Mouse (Mus musculus) layer of hippocampus, adult 9-11 months (tissue): Measurements from ENCODE around the gene Rin3.

ENCODE experiments used
- DNase-seq: peaks from one replicate; pipeline ENCODE4 v3.0.0; 2022

Rin3 gene

GRCm38 (mm10) chr12:102425048-102425578, 142.3 kb downstream of the Rin3 start:
- no peak for DNase-seq

- no peak for DNase-seq
Observed at GRCm38 (mm10) chr12:102426285-102426684, 143.4 kb downstream of the Rin3 start.

DNA sequence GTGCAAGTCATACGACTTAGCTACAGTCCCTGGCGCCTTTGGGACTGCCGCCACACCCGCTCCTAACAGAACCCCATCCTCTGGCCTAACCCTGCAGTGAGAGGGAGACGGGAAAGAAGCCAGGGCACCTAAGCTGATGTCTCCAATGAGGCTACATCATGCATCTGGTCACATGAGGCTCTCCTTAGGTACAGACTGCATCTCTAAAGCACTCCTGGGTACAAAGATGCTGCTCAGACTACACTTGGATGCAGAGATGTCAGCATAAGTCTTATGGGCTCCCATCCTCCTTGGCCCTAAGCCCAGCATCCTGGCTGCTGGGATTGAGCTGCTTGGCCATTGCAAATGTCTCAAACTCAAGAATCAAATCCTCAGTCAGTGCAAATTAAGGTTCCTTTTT, 146.8 kb downstream of the Rin3 start:
- no peak for DNase-seq

DNA sequence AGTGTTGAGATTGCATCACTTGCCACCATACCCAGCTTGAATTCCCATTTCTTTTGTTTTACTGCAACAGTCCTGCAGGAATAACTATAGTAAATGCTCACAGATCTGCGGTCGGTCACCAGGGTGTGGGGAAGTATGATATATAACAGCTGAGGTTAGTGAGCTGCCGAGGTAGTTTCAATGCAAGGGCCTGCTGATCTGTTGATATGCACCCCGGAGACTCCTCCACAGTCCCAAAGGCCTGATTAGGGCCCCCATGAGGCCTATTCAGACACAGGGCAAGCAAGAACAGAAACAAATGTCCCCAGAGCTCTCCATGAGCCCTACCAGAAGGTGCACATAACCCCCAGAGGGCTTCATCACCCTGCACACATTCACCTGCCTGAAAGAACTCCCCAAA, 147.4 kb downstream of the Rin3 start:
- no peak for DNase-seq

DNA sequence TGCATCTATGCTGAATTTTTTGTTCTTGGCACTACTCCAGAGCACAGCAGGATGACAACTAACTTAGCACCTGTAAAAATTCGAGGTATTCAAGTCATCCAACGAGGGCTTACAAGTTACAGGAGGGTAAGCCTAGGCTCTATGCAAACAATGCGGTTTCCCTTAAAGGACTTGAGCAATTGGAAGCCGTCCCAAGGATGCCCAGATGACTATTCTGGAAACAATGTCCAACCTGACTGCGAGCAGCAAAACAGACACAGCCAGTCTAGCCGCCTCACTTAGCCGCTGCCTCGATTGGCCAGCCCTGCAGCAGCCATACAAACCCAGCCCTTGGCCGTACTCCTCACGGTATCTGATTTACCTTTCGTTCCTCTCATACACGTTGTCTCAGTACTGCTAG, 149.4 kb downstream of the Rin3 start:
- no peak for DNase-seq

DNA sequence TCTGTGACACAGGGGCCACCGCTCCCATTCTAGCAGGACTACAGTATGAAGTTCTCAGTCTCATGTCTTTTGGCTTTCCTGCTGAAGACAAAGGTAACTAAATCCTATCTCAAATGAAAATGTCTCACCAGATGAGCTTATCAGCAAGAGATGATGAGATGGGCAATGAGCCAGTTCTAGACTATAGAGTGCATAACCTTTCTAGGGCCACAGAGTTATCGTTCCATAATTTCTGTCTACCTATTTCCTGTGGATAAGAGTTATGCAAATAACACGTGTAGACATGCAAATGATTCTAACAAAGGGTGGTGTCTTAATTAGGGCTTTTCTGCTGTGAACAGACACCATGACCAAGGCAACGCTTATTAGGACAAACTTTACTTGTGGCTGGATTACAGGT, 151.3 kb downstream of the Rin3 start:
- no peak for DNase-seq

- no peak for DNase-seq
Observed at GRCm38 (mm10) chr12:102436939-102437526, 154.2 kb downstream of the Rin3 start.

DNA sequence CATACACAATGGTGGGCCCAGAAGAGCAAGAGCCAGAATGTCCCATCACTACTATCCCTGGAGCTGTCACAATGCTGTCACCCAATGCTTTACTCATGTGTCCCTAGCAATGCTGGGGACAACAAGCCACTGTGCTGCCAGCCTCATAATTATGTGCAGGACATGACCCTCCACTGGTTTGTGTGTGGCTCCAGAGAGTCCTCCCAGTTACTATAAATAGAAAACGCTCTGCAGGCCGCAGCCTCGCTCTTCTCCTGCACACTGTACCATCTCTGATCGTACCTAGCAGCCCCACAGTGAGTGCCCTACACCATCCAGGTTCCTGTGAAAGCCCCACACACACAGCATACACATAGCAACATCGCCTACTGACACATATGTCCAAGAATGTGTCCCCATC, 155.1 kb downstream of the Rin3 start:
- peak; percentile 63 for DNase-seq

DNA sequence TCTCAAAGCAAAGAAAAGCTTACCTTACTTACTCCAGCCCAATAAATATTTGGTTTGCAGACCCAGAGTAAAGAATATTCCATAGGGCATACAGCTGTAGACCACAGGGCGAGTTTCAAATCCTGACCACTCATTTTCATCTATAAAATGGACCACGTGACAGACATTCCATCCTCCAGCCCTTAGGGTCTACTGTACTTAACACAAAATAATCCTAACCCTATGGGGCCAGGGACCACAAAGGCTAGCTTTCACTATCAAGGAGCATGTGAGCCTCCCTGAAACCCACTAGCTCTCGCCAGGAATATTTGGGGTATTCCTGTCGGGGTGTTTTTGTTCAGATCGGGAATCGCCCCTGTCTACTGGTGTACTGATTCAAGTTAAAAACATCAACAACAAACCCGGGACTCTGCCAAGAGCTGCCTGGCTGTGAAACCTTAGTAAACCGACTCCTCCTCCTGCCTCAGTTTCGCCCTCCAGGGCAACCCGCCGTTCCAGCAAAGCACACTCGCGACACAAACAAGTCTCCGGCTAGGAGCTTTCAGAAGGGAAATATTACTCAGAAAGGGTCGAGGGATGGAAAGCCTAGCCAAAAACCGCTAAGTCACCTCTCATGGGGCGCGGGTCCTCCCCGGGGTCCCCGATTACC, 156.3 kb downstream of the Rin3 start:
- DNase-seq, result no peak

DNA sequence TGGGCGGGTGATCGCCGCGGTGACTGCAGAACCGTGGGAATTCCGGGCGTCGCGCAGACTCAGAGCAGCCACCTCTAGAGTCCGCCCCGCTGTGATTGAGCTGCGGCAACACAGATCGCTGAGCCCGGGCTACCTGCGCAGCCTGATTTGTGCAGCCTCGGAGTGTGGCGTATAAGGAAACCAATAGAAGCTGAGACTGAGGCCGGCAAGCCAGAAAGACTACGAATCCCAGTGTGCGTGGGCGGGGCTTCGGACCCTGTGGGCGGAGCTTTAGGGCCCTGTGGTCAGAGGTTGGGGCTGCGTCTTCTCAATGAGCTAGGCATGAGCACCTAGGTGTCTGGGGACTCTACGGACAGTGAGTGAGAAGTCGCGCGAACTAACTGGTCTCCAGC, 156.8 kb downstream of the Rin3 start, which contains the start of gene Lgmn:
Gene Lgmn, minus strand, starts transcription at position 182 of the 392 bp plus-strand sequence.
- peak; percentile 99 for DNase-seq
